ENCODE assay signal across 19 mouse cellular contexts in genomic region chr5:99625603-99626002, GRCm38 (mm10).
"Had no signal": no experiment of that assay in that cellular context is flagged by ENCODE, and none has a peak within 500 bp of the region (broad histone marks: within the 10 kb centered on the region; RNA-seq: fewer than 3 reads in every experiment).

No protein-coding gene starts in this region.

- H3K27me3 ChIP-seq: lung, embryonic 15.5 days; neural tube, embryonic 13.5 days had no signal

- H3K4me3 ChIP-seq: lung, embryonic 15.5 days; megakaryocyte, embryonic 14.5 days; midbrain, embryonic 10.5 days; midbrain, embryonic 13.5 days; myocyte; neural tube, embryonic 13.5 days had no signal

- H3K9ac ChIP-seq: liver, embryonic 14.5 days; lung, embryonic 15.5 days; midbrain, embryonic 13.5 days; neural tube, embryonic 13.5 days had no signal

- H3K9me3 ChIP-seq: lung, embryonic 15.5 days; megakaryocyte, embryonic 14.5 days; midbrain, embryonic 10.5 days; midbrain, embryonic 13.5 days; neural tube, embryonic 13.5 days had no signal

- H3K27ac ChIP-seq: kidney, postnatal 0 days; liver, embryonic 14.5 days; lung, embryonic 15.5 days; midbrain, embryonic 10.5 days; midbrain, embryonic 13.5 days; neural tube, embryonic 13.5 days; stomach, postnatal 0 days had no signal

- H3K36me3 ChIP-seq: lung, embryonic 15.5 days; midbrain, embryonic 10.5 days; midbrain, embryonic 13.5 days; neural tube, embryonic 13.5 days had no signal

- DNase-seq: kidney, adult 2 months; kidney, postnatal 25 days; layer of hippocampus, adult 9-11 months; lung, adult 18-20 months; lung, postnatal 10 days; lung, postnatal 36 days; thymus, adult 18-20 months; thymus, postnatal 36 days had no signal

- ATAC-seq: midbrain, embryonic 13.5 days; midbrain, embryonic 16.5 days had no signal

- H3K4me1 ChIP-seq: lung, embryonic 15.5 days had no signal

- H3K4me2 ChIP-seq: liver, embryonic 11.5 days; lung, embryonic 15.5 days; midbrain, embryonic 13.5 days; neural tube, embryonic 13.5 days had no signal
